Mouse (Mus musculus) liver, postnatal 0 days (tissue): Measurements from ENCODE around the gene Trim16. TPM values are rescaled to one million over a fixed set of nuclear protein-coding genes. Genes with fewer than 3 reads are reported as not detected.
A peak's percentile ranks its signal among the peaks of the same experiment; 100 is the strongest.

ENCODE experiments used
- ATAC-seq: fragments of 200-750 bp; cut with Nextera tagmentation; 2 replicates; pipeline ENCODE4 v1.8.0; 2017; ENCODE audit warnings: mild to moderate bottlenecking, moderate library complexity
- DNase-seq: peaks from one replicate; pipeline ENCODE4 v3.0.0-alpha.2; 2016
- H3K27ac ChIP-seq: fragments of 300-500 bp; sonication (generic); 2 replicates; pipeline ENCODE4 v1.5.1; 2014; ENCODE audit warnings: antibody characterized with exemption, moderate library complexity, mild to moderate bottlenecking, low read depth
- H3K27me3 ChIP-seq: fragments of 300-500 bp; sonication (generic); 2 replicates; pipeline ENCODE4 v1.6.1; 2014; ENCODE audit warnings: low read length, control low read depth, mixed read lengths; ENCODE audit not compliant: insufficient read depth
- H3K36me3 ChIP-seq: fragments of 300-500 bp; sonication (generic); replicated peaks from 2 replicates; pipeline ENCODE4 v1.6.1; 2014; ENCODE audit warnings: mild to moderate bottlenecking, control low read depth, low read length, moderate library complexity, mixed read lengths; ENCODE audit not compliant: insufficient read depth
- H3K4me1 ChIP-seq: fragments of 300-500 bp; sonication (generic); 2 replicates; pipeline ENCODE4 v1.6.1; 2014; ENCODE audit warnings: antibody characterized with exemption, mild to moderate bottlenecking, control low read depth; ENCODE audit not compliant: insufficient read depth
- H3K4me2 ChIP-seq: fragments of 300-500 bp; sonication (generic); 2 replicates; pipeline ENCODE4 v1.6.1; 2014; ENCODE audit warnings: low read depth, mild to moderate bottlenecking, low read length, moderate library complexity, mixed read lengths
- H3K4me3 ChIP-seq: fragments of 300-500 bp; sonication (generic); 2 replicates; pipeline ENCODE4 v1.5.1; 2014; ENCODE audit warnings: low read depth, low read length
- H3K9ac ChIP-seq: fragments of 300-500 bp; sonication (generic); replicated peaks from 2 replicates; pipeline ENCODE4 v1.6.1; 2014; ENCODE audit warnings: mild to moderate bottlenecking, moderate library complexity
- H3K9me3 ChIP-seq: fragments of 300-500 bp; sonication (generic); 2 replicates; pipeline ENCODE4 v1.6.1; 2016; ENCODE audit warnings: mild to moderate bottlenecking, control low read depth, low read length, mixed read lengths
- CTCF ChIP-seq: sonication (generic); IDR thresholded peaks from 2 replicates; pipeline ENCODE4 v1.5.1; 2016; ENCODE audit warnings: antibody characterized with exemption, low read depth
- EP300 ChIP-seq: IDR thresholded peaks from 2 replicates; pipeline ENCODE4 v1.6.1; 2016; ENCODE audit warnings: antibody characterized with exemption, low read depth, mild to moderate bottlenecking
- WGBS: fragments of 180-500 bp; shearing (Covaris S2); extraction: QIAGEN DNeasy Blood & Tissue Kit; methylation state at CpG from one replicate; pipeline ENCODE4 v1.1.7; 2014; ENCODE audit not compliant: insufficient replicate concordance; 5-methylcytosine and 5-hydroxymethylcytosine counted together
- polyA plus RNA-seq: library from polyadenylated mRNA; unstranded; fragments of >200 nt; fragmentation: Nextera tagmentation; extraction: Ambion mirVana; gene quantifications from 2 replicates; pipeline ENCODE4 v1.2.1, GENCODE M21; 2015

Trim16 gene
- polyA plus RNA-seq, 1 experiment from 2014 or later = 0.85 TPM

DNA sequence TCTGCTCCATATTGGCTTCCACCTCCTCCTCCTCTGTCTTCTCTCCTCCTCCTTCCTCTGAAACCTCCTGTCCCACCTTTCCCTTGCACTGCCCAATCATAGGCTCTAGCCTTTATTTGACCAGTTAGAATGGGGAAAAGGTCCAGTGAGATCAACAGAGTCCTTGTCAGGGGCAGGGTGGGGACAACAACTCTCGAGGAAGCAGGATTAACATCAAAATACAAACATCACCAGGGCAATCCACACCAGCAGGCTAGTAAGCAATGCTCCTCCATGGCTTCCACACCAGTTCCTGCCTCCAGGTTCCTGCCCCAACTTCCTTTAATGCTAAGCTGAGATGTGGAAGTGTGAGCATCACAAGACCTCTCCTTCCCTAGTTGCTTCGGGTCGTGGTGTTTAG, 25.7 kb downstream of the Trim16 start:
- DNase-seq = no peak
- Histone ChIP-seq H3K4me3 (no peak overlapping the region), H3K27me3 (no peaks in the 10 kb centered on the region), H3K9me3 (no peaks in the 10 kb centered on the region), H3K4me2 (no peak overlapping the region), H3K4me1 (peaks cover 8% of the 10 kb centered on the region), H3K27ac (no peak overlapping the region), H3K36me3 (no peaks in the 10 kb centered on the region), H3K9ac (no peak overlapping the region)
- no peak for ATAC-seq
- 53% methylated on average over 3 of the region's 3 CpGs for WGBS
- no peak for TF ChIP-seq EP300
- TF ChIP-seq CTCF = no peak

DNA sequence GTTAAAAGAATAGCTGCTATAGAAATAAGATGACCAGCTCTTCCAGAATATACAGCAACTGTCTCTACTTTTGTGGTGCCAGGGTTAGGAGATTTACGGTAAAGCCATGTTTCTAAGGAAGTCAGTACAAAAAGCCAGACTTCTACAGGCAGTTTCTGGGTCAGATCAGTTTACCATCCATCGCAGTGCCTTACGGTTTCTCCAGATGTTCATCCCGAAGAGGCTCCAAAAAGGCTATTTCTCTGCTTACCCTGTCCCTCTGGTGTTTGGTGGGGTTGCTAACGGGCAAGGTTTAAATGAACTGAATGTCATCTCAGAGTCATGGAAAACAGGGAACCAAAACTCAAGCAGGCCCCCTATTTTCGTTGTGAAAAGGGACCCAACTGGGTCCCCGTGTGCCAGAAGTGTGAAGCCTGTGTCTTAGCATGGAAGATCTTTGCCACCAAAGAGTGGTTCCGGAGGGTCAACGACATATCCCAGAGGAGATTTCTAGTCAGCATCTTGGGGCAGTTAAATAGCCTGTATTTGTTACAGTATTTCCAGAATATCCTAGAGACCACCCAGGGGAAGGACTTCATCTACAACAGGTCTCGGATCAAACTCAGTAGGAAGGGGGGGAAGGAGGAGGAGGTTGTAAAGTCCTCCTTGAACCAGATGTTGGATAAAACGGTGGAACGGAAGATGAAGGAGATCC, 27.1 kb downstream of the Trim16 start, which contains the start of gene Fbxw10:
TSS of gene Fbxw10 (plus strand) at position 109 of the 694 bp plus-strand sequence.
- no peak for DNase-seq
- WGBS = 33% methylated on average over 12 of the region's 12 CpGs
- Histone ChIP-seq H3K27me3 (no peaks in the 10 kb centered on the region), H3K4me1 (peaks cover 8% of the 10 kb centered on the region), H3K27ac (no peak within 1 kb of the TSS), H3K9ac (0 out of 2 replicates have a peak within 1 kb of the TSS, but pooled peaks have one; percentile 7), H3K36me3 (no peaks in the 10 kb centered on the region), H3K4me2 (peak within 1 kb of the TSS; percentile 60), H3K4me3 (no peak within 1 kb of the TSS), H3K9me3 (no peaks in the 10 kb centered on the region)
- no peak for TF ChIP-seq CTCF
- ATAC-seq = no peak

DNA sequence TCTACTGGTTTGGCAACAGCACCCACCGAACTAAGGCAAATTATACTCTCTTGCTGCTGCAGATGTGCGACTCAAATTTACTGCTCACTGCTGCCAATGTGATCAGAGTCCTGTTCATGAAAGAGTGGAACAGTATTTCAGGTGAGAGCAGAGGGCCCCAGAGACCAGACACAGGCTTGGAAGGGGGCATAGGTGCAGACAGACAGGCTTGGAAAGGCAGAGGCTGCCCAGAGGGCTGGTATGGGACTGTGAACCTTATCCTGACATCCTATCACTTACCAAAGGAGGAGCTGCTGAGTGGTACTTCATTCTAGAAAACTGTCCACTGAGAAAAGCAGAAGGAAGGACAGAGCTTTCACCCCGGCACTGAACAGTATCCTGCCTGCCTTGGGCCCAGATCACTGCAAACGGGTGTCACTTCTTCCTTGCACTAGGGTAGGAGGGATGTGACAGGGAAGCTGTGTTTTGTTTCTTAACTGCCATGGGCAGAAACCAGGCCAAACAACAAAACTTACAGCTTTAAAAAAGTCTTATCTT, 27.7 kb downstream of the Trim16 start:
- no peak for DNase-seq
- TF ChIP-seq CTCF = no peak
- no peak for TF ChIP-seq EP300
- no peaks in the 10 kb centered on the region for H3K27me3 ChIP-seq
- ATAC-seq = no peak
- H3K36me3 ChIP-seq = no peaks in the 10 kb centered on the region
- H3K4me2 ChIP-seq = 0 out of 2 replicates have a peak overlapping the region, but pooled peaks have one; percentile 60
- no peaks in the 10 kb centered on the region for H3K9me3 ChIP-seq
- no peak overlapping the region for H3K27ac ChIP-seq
- no peak overlapping the region for H3K4me3 ChIP-seq
- no peak overlapping the region for H3K9ac ChIP-seq
- WGBS = 56% methylated on average over 4 of the region's 4 CpGs
- H3K4me1 ChIP-seq = peaks cover 8% of the 10 kb centered on the region

- Histone ChIP-seq H3K4me3 (no peak overlapping the region), H3K27me3 (no peaks in the 10 kb centered on the region), H3K36me3 (no peaks in the 10 kb centered on the region), H3K4me2 (no peak overlapping the region), H3K9ac (no peak overlapping the region), H3K27ac (no peak overlapping the region), H3K4me1 (peaks cover 8% of the 10 kb centered on the region), H3K9me3 (no peaks in the 10 kb centered on the region)
- WGBS = 52% methylated on average over 2 of the region's 2 CpGs
- no peak for ATAC-seq
- TF ChIP-seq EP300 (no peak), CTCF (no peak)
- DNase-seq = no peak
Measured at GRCm38 (mm10) chr11:62848301-62848700, 28.3 kb downstream of the Trim16 start.

GRCm38 (mm10) chr11:62851199-62851598, 31.2 kb downstream of the Trim16 start:
- WGBS = 61% methylated on average over 1 of the region's 1 CpGs
- H3K4me1 ChIP-seq = peaks cover 8% of the 10 kb centered on the region
- H3K36me3 ChIP-seq = no peaks in the 10 kb centered on the region
- peak; percentile 64 for TF ChIP-seq CTCF
- no peak for TF ChIP-seq EP300
- no peak overlapping the region for H3K4me3 ChIP-seq
- DNase-seq = no peak
- no peak for ATAC-seq
- H3K9me3 ChIP-seq = no peaks in the 10 kb centered on the region
- no peak overlapping the region for H3K27ac ChIP-seq
- no peak overlapping the region for H3K4me2 ChIP-seq
- no peak overlapping the region for H3K9ac ChIP-seq
- H3K27me3 ChIP-seq = no peaks in the 10 kb centered on the region

- no peaks in the 10 kb centered on the region for H3K9me3 ChIP-seq
- no peak overlapping the region for H3K27ac ChIP-seq
- no peaks in the 10 kb centered on the region for H3K36me3 ChIP-seq
- H3K4me2 ChIP-seq = no peak overlapping the region
- DNase-seq (peak; percentile 26), ATAC-seq (peak; percentile 79)
- H3K4me3 ChIP-seq = no peak overlapping the region
- WGBS = 67% methylated on average over 6 of the region's 6 CpGs
- no peak overlapping the region for H3K9ac ChIP-seq
- no peaks in the 10 kb centered on the region for H3K4me1 ChIP-seq
- H3K27me3 ChIP-seq = no peaks in the 10 kb centered on the region
- TF ChIP-seq EP300 = peak; percentile 25; the same call in 1 of the 2 replicates
- TF ChIP-seq CTCF = no peak
Measured at GRCm38 (mm10) chr11:62853334-62853733, 33.3 kb downstream of the Trim16 start.
